Mouse (Mus musculus) CH12.LX (cell line): Measurements from ENCODE around the gene Pex12. TPM values are rescaled to one million over a fixed set of nuclear protein-coding genes. Genes with fewer than 3 reads are reported as not detected.

ENCODE experiments used
- DNase-seq: peaks from one replicate; pipeline ENCODE4 v3.0.0-alpha.2; 2013; ENCODE audit errors: extremely low read depth
- H3K27ac ChIP-seq: 2 replicates; pipeline ENCODE4 v1.5.1; 2012; ENCODE audit warnings: low read depth, mild to moderate bottlenecking, control low read depth, moderate library complexity; ENCODE audit not compliant: insufficient read depth
- H3K27me3 ChIP-seq: replicated peaks from 2 replicates; pipeline ENCODE3; 2012; ENCODE audit warnings: inconsistent platforms
- H3K36me3 ChIP-seq, 2 experiments: replicated peaks in 1 of 2; 2 replicates each; pipeline versions ENCODE3 to v1.6.1; 2012; ENCODE audit warnings: inconsistent platforms in 1 of 2, low read length in 1 of 2, mild to moderate bottlenecking in 1 of 2, mixed read lengths in 1 of 2, moderate library complexity in 1 of 2; ENCODE audit not compliant: control insufficient read depth in 1 of 2, insufficient read depth in 1 of 2
- H3K4me1 ChIP-seq, 2 experiments: 2 replicates each; pipeline ENCODE4 v1.6.1; 2012; ENCODE audit warnings: inconsistent platforms in 1 of 2, moderate library complexity in 1 of 2; ENCODE audit not compliant: insufficient read depth in 2 of 2, control insufficient read depth in 1 of 2
- H3K4me2 ChIP-seq: 2 replicates; pipeline ENCODE4 v1.6.1; 2012; ENCODE audit warnings: low read depth, mild to moderate bottlenecking, control low read depth; ENCODE audit not compliant: poor library complexity, insufficient read depth, severe bottlenecking
- H3K4me3 ChIP-seq, 3 experiments: fragments of 150-350 bp in 1 of 3; sonication (generic) in 1 of 3; replicated peaks in 1 of 3; 2 replicates each; pipeline versions ENCODE3 to v1.5.1; 2011 to 2012; ENCODE audit warnings: low read depth in 2 of 3, low read length in 2 of 3, mild to moderate bottlenecking in 2 of 3, moderate library complexity in 2 of 3, control low read depth in 1 of 3, improper control_type of control experiment in 1 of 3, inconsistent platforms in 1 of 3, mixed read lengths in 1 of 3; ENCODE audit not compliant: poor library complexity in 1 of 3
- H3K79me2 ChIP-seq: replicated peaks from 2 replicates; pipeline ENCODE4 v1.6.1; 2012; ENCODE audit warnings: mild to moderate bottlenecking, moderate library complexity; ENCODE audit not compliant: control insufficient read depth, poor library complexity, insufficient read depth, severe bottlenecking; ENCODE audit errors: extremely low read depth
- H3K9ac ChIP-seq: 2 replicates; pipeline ENCODE4 v1.6.1; 2012; ENCODE audit warnings: low read depth, mild to moderate bottlenecking, control low read depth, moderate library complexity; ENCODE audit not compliant: insufficient read depth
- H3K9me3 ChIP-seq: replicated peaks from 2 replicates; pipeline ENCODE3; 2012; ENCODE audit warnings: low read length, inconsistent platforms, mixed read lengths
- BHLHE40 ChIP-seq: IDR thresholded peaks from 2 replicates; pipeline ENCODE4 v1.6.1; 2011; ENCODE audit warnings: mild to moderate bottlenecking, low read depth, low read length, improper control_type of control experiment
- CHD1 ChIP-seq: IDR thresholded peaks from 2 replicates; pipeline ENCODE4 v1.6.1; 2012; ENCODE audit warnings: low read depth, low read length, improper control_type of control experiment, inconsistent platforms
- CHD2 ChIP-seq: IDR thresholded peaks from 2 replicates; pipeline ENCODE4 v1.6.1; 2011; ENCODE audit warnings: low read length, improper control_type of control experiment
- CTCF ChIP-seq, 2 experiments: IDR thresholded peaks in 1 of 2; conservative IDR thresholded peaks in 1 of 2; 2 replicates each; pipeline ENCODE4 v1.5.1; 2011 to 2012; ENCODE audit warnings: low read depth in 2 of 2, low read length in 2 of 2, improper control_type of control experiment in 1 of 2, inconsistent platforms in 1 of 2, mild to moderate bottlenecking in 1 of 2, moderate library complexity in 1 of 2
- E2F4 ChIP-seq: IDR thresholded peaks from 2 replicates; pipeline ENCODE4 v1.6.1; 2011; ENCODE audit warnings: low read depth, low read length, improper control_type of control experiment; ENCODE audit not compliant: insufficient replicate concordance
- ELF1 ChIP-seq: IDR thresholded peaks from 2 replicates; pipeline ENCODE4 v1.6.1; 2014; ENCODE audit warnings: low read depth, mild to moderate bottlenecking, inconsistent platforms, low read length, improper control_type of control experiment
- EP300 ChIP-seq: IDR thresholded peaks from 2 replicates; pipeline ENCODE4 v1.6.1; 2011; ENCODE audit warnings: low read length, improper control_type of control experiment
- ETS1 ChIP-seq: conservative IDR thresholded peaks from 2 replicates; pipeline ENCODE4 v1.6.1; 2012; ENCODE audit warnings: low read depth, mild to moderate bottlenecking, inconsistent platforms, low read length, improper control_type of control experiment, moderate library complexity
- GABPA ChIP-seq: IDR thresholded peaks from 2 replicates; pipeline ENCODE4 v1.6.1; 2012; ENCODE audit warnings: low read depth, low read length, improper control_type of control experiment, inconsistent platforms; ENCODE audit not compliant: insufficient replicate concordance
- HCFC1 ChIP-seq: IDR thresholded peaks from 2 replicates; pipeline ENCODE4 v1.6.1; 2012; ENCODE audit warnings: low read depth, mild to moderate bottlenecking, inconsistent platforms, low read length, improper control_type of control experiment
- IRF4 ChIP-seq: IDR thresholded peaks from 2 replicates; pipeline ENCODE4 v1.6.1; 2014; ENCODE audit warnings: low read depth, mild to moderate bottlenecking, inconsistent platforms, low read length, improper control_type of control experiment
- JUN ChIP-seq: IDR thresholded peaks from 2 replicates; pipeline ENCODE4 v1.6.1; 2011; ENCODE audit warnings: low read depth, mild to moderate bottlenecking, low read length, improper control_type of control experiment, moderate library complexity; ENCODE audit not compliant: insufficient read depth
- JUND ChIP-seq: conservative IDR thresholded peaks from 2 replicates; pipeline ENCODE4 v1.6.1; 2011; ENCODE audit warnings: low read depth, low read length, improper control_type of control experiment
- KAT2A ChIP-seq: IDR thresholded peaks from 2 replicates; pipeline ENCODE4 v1.6.1; 2012; ENCODE audit warnings: low read length, improper control_type of control experiment, inconsistent platforms; ENCODE audit not compliant: insufficient replicate concordance
- MAFK ChIP-seq: IDR thresholded peaks from 2 replicates; pipeline ENCODE4 v1.6.1; 2011; ENCODE audit warnings: low read length, improper control_type of control experiment; ENCODE audit not compliant: insufficient replicate concordance
- MAX ChIP-seq: IDR thresholded peaks from 2 replicates; pipeline ENCODE4 v1.6.1; 2011; ENCODE audit warnings: low read length, improper control_type of control experiment
- MAZ ChIP-seq: IDR thresholded peaks from 2 replicates; pipeline ENCODE4 v1.6.1; 2012; ENCODE audit warnings: low read depth, mild to moderate bottlenecking, inconsistent platforms, low read length, improper control_type of control experiment, moderate library complexity
- MEF2A ChIP-seq: IDR thresholded peaks from 2 replicates; pipeline ENCODE4 v1.6.1; 2014; ENCODE audit warnings: low read depth, mild to moderate bottlenecking, inconsistent platforms, low read length, improper control_type of control experiment, borderline replicate concordance
- MXI1 ChIP-seq: IDR thresholded peaks from 2 replicates; pipeline ENCODE4 v1.6.1; 2011; ENCODE audit warnings: mild to moderate bottlenecking, low read depth, low read length, improper control_type of control experiment
- MYC ChIP-seq: IDR thresholded peaks from 2 replicates; pipeline ENCODE4 v1.6.1; 2011; ENCODE audit warnings: low read depth, mild to moderate bottlenecking, improper control_type of control experiment, low read length
- NELFE ChIP-seq: IDR thresholded peaks from 2 replicates; pipeline ENCODE4 v1.6.1; 2011; ENCODE audit warnings: low read depth, low read length, improper control_type of control experiment
- NRF1 ChIP-seq: IDR thresholded peaks from 2 replicates; pipeline ENCODE4 v1.6.1; 2014; ENCODE audit warnings: low read depth, mild to moderate bottlenecking, inconsistent platforms, low read length, improper control_type of control experiment, moderate library complexity
- PAX5 ChIP-seq: IDR thresholded peaks from 2 replicates; pipeline ENCODE4 v1.6.1; 2012; ENCODE audit warnings: low read length, inconsistent platforms, mixed read lengths
- POLR2A ChIP-seq: IDR thresholded peaks from 2 replicates; pipeline ENCODE4 v1.6.1; 2011; ENCODE audit warnings: low read depth, mild to moderate bottlenecking, improper control_type of control experiment, low read length
- POLR2AphosphoS2 ChIP-seq: IDR thresholded peaks from 2 replicates; pipeline ENCODE4 v1.6.1; 2011; ENCODE audit warnings: low read depth, low read length, improper control_type of control experiment
- RAD21 ChIP-seq: IDR thresholded peaks from 2 replicates; pipeline ENCODE4 v1.6.1; 2011; ENCODE audit warnings: low read depth, mild to moderate bottlenecking, low read length, improper control_type of control experiment, moderate library complexity
- RCOR1 ChIP-seq: conservative IDR thresholded peaks from 2 replicates; pipeline ENCODE4 v1.6.1; 2012; ENCODE audit warnings: low read depth, mild to moderate bottlenecking, inconsistent platforms, low read length, improper control_type of control experiment
- SIN3A ChIP-seq: IDR thresholded peaks from 2 replicates; pipeline ENCODE4 v1.6.1; 2012; ENCODE audit warnings: low read length, improper control_type of control experiment, inconsistent platforms
- SMC3 ChIP-seq: IDR thresholded peaks from 2 replicates; pipeline ENCODE4 v1.6.1; 2011; ENCODE audit warnings: low read depth, low read length, improper control_type of control experiment
- TBP ChIP-seq: conservative IDR thresholded peaks from 2 replicates; pipeline ENCODE4 v1.6.1; 2011; ENCODE audit warnings: low read depth, low read length, improper control_type of control experiment
- TCF12 ChIP-seq: IDR thresholded peaks from 2 replicates; pipeline ENCODE4 v1.6.1; 2014; ENCODE audit warnings: low read depth, mild to moderate bottlenecking, inconsistent platforms, low read length, improper control_type of control experiment
- UBTF ChIP-seq: IDR thresholded peaks from 2 replicates; pipeline ENCODE4 v1.6.1; 2012; ENCODE audit warnings: low read depth, mild to moderate bottlenecking, inconsistent platforms, low read length, improper control_type of control experiment, moderate library complexity
- USF1 ChIP-seq: IDR thresholded peaks from 2 replicates; pipeline ENCODE4 v1.6.1; 2014; ENCODE audit warnings: low read depth, mild to moderate bottlenecking, inconsistent platforms, low read length, improper control_type of control experiment
- USF2 ChIP-seq: conservative IDR thresholded peaks from 2 replicates; pipeline ENCODE4 v1.6.1; 2011; ENCODE audit warnings: low read depth, low read length, improper control_type of control experiment
- ZC3H11A ChIP-seq: IDR thresholded peaks from 2 replicates; pipeline ENCODE4 v1.6.1; 2012; ENCODE audit warnings: low read depth, mild to moderate bottlenecking, inconsistent platforms, low read length, improper control_type of control experiment
- ZKSCAN1 ChIP-seq: IDR thresholded peaks from 2 replicates; pipeline ENCODE4 v1.6.1; 2012; ENCODE audit warnings: low read depth, inconsistent platforms, low read length, improper control_type of control experiment, borderline replicate concordance
- ZMIZ1 ChIP-seq: IDR thresholded peaks from 2 replicates; pipeline ENCODE4 v1.6.1; 2012; ENCODE audit warnings: low read depth, mild to moderate bottlenecking, inconsistent platforms, low read length, improper control_type of control experiment
- dilution Hi-C: fragments of 300-500 bp; cut with MboI; formaldehyde crosslinking; loops from 2 replicates; pipeline ENCODE4 v1.14.3; 2020; ENCODE audit warnings: low sequenced_read_pairs; ENCODE audit not compliant: extremely low pct_unique_long_range_greater_than_20kb, extremely low pct_ligation_motif_present
- in situ Hi-C: fragments of 300-500 bp; cut with MboI; formaldehyde crosslinking; loops from 3 replicates; pipeline ENCODE4 v1.14.3; 2019; ENCODE audit warnings: low sequenced_read_pairs, low pct_ligation_motif_present, low pct_unique_long_range_greater_than_20kb, mixed read lengths
- polyA plus RNA-seq: library from polyadenylated mRNA; unstranded; fragments of >175 nt; gene quantifications from 2 replicates; pipeline ENCODE4 v1.2.1, GENCODE M21; 2012; ENCODE audit warnings: low read depth; ENCODE audit not compliant: insufficient read length
- total RNA-seq, 2 experiments: library from RNA; depleted of rRNA; stranded (reverse); fragments of 300-350 nt in 1 of 2; fragments of >200 nt in 1 of 2; gene quantifications; 2 replicates each; pipeline ENCODE4 v1.2.3; 2012 to 2014

The Pex12 gene
- total and polyA plus RNA-seq, 3 experiments, result 8.2 to 30.7 (median 9.5) TPM

- DNase-seq, result peak; percentile 100
- Histone ChIP-seq H3K27ac (peak within 1 kb of the TSS; percentile 81), H3K9ac (peak within 1 kb of the TSS; percentile 72), H3K36me3 (peaks cover 20 to 48% of the 10 kb centered on the region in 2 experiments), H3K4me1 (peaks cover 6 to 60% of the 10 kb centered on the region in 2 experiments; a peak in 3 of 4 replicates), H3K79me2 (peaks cover 43% of the 10 kb centered on the region), H3K9me3 (no peaks in the 10 kb centered on the region), H3K27me3 (no peaks in the 10 kb centered on the region), H3K4me3 (peak within 1 kb of the TSS; percentile 70 to 91 (median 78)), H3K4me2 (peak within 1 kb of the TSS; percentile 92)
- in situ Hi-C loops (no loop called here), dilution Hi-C loops (no loop called here)
- TF ChIP-seq ZKSCAN1 (no peak), NELFE (peak; percentile 96), ZC3H11A (no peak), POLR2AphosphoS2 (peak; percentile 96), UBTF (peak; percentile 92; the same call in 1 of the 2 replicates), HCFC1 (peak; percentile 98), JUN (no peak; the same call in 1 of the 2 replicates), NRF1 (peak; percentile 65), MXI1 (peak; percentile 98), ZMIZ1 (peak; percentile 96), MYC (peak; percentile 96), PAX5 (no peak), CHD1 (peak; percentile 96), POLR2A (peak; percentile 98), IRF4 (peak; percentile 93), SIN3A (peak; percentile 100), ETS1 (peak; percentile 80), TBP (peak; percentile 96), MAFK (0 out of 2 replicates have a peak, but pooled peaks have one; percentile 5), E2F4 (peak; percentile 75; the same call in 1 of the 2 replicates), USF1 (peak; percentile 9; the same call in 1 of the 2 replicates), KAT2A (peak; percentile 98), MEF2A (peak; percentile 92), GABPA (peak; percentile 93), RCOR1 (peak; percentile 97; the same call in 1 of the 2 replicates), MAX (peak; percentile 93), USF2 (no peak), MAZ (peak; percentile 91; the same call in 1 of the 2 replicates), TCF12 (peak; percentile 99), JUND (no peak), SMC3 (no peak), EP300 (peak; percentile 19; the same call in 1 of the 2 replicates), ELF1 (peak; percentile 100), BHLHE40 (peak; percentile 93), RAD21 (no peak), CTCF (conservative IDR thresholded peaks at IDR 0.05 in 1 of 2, IDR thresholded peaks at IDR 0.05 in 1 of 2; ENCODE audit: low read depth in 2 of 2, low read length in 2 of 2) (no peak), CHD2 (peak; percentile 84)
Measured at GRCm38 (mm10) chr11:83298225-83299195, 3.9 kb downstream of the Pex12 start, which contains the start of gene Ap2b1. Ap2b1 (plus strand) TSS chr11:83299024.
